Mouse (Mus musculus): ENCODE data around the gene Lrrc17.

DNA sequence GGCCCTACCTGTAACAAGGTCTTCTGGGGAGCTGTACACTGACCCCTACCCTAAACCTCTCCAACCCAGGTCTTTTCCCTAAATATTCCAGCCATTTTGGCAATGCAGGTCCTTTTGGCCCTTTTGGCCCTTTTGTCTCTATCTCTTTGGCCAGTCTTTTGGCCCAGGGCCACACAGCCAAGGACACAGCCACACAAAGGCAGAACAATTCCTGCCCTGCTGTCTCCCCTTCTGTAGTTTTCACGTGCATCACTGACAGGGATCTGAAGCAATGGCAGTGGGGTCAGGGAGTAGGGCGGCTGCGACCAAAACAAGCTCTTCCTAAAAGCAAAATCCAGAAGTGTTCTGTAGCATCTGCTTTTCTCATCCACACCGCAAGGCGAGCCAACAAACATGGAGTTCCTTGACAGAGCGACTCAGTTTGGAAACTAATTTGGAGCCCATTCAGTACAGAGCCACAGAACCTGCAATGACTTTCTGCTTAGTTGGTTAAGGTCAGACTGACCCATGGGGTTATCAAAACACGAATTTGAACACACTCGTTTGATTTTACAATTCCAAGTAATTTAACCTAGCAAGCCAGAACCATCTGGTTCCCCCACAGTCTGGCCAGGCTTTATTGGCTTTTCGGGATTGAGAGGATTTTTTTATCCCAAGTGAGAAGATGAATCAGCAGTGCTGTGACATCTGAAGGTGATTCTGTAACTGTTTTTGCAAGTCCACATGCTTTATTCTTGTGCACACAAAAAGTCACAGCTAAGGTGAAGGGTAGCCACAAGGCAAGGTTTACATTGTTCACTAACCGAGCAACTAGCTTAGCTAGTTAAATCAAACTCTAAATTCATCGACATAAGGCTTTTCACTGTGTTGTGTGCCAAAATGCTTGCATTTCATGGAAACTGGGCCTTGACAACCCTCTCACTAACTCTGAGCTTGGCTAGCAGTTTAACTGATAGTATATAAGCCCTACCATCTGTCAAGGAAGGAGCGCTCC, 65.2 kb downstream of the Lrrc17 start:
- no peak for TF ChIP-seq CTCF (conservative IDR thresholded peaks at IDR 0.05; ENCODE audit: insufficient read depth, insufficient read length, low read depth, low read length)
- TF ChIP-seq POLR2A (IDR thresholded peaks at IDR 0.05; ENCODE audit: low read depth, low read length): no peak
